Mouse (Mus musculus): ENCODE data around the gene Rcan1.
"Not testable (repeated sequence)": the region's sequence is repeated elsewhere in the genome, so short reads cannot be mapped to it uniquely, and the experiment has no call there.

Rcan1 gene

DNA sequence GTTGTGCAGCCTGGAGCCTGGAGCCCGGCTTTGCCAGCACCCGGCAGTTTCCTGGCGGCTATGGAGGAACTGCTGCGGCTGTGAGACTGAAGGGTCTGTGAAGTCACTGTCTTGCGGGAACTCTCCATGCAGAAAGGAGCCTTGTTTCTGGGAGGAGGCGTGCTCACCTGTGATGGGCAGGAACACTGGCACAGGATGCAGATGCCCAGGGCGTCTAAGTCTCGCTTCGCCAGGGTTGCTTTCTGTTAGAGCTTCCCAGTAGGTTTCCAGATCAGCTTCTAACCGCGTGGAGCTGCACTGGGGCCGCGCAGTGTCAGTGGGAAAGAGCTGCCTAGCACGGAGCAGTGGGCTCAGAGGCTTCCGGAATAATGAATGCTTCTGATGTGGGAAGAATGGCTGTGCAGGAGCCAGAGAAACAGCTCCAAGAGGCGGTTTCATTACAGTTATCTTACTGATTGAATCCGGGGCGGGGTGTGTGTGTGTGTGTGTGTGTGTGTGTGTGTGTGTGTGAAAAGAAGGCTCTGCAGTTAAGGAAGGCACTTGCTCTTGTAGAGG, 35.2 kb downstream of the Rcan1 start:
- no peak for DNase-seq (ENCODE audit: low read depth, low spot score)

DNA sequence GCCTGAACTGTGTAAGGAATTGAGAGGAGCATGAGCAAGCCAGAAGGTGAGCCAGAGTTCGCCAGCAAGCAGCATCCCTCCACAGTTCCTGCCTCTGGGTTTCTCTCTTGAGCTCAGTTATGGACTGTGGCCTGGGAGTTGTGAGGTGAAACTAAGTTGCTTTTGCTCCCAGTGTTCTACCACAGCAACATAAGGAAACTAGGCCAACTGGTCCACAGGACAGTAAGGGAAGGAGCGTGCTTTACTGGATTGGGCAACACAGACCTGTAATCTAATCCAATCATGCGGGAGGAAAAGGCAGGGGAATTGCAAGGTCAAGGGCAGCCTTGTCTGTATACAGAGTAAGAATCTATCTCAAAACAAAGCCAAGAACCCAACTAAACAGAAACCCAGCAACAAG, 37.5 kb downstream of the Rcan1 start:
- no peak for DNase-seq (ENCODE audit: low read depth, low spot score)

DNA sequence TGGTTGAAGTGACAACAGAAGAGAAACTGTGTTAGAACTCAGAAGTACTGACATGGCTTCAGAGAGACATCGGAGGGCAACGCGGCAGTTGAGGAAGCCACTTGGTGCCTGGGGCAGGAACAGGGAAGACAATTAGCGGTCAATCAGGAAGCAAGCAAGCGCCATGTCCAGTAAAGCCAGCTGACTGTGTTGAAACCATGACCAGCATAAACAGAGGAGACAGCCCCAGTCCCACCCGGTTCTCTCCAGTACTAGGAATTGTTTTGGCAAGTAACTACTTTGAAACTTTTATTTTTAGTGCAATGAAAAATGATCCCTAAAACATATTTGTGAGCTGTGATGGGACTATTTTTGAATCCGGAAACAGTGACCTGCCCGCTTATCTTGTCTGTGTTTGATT, 39.9 kb downstream of the Rcan1 start:
- DNase-seq (ENCODE audit: low read depth, low spot score) = no peak

DNA sequence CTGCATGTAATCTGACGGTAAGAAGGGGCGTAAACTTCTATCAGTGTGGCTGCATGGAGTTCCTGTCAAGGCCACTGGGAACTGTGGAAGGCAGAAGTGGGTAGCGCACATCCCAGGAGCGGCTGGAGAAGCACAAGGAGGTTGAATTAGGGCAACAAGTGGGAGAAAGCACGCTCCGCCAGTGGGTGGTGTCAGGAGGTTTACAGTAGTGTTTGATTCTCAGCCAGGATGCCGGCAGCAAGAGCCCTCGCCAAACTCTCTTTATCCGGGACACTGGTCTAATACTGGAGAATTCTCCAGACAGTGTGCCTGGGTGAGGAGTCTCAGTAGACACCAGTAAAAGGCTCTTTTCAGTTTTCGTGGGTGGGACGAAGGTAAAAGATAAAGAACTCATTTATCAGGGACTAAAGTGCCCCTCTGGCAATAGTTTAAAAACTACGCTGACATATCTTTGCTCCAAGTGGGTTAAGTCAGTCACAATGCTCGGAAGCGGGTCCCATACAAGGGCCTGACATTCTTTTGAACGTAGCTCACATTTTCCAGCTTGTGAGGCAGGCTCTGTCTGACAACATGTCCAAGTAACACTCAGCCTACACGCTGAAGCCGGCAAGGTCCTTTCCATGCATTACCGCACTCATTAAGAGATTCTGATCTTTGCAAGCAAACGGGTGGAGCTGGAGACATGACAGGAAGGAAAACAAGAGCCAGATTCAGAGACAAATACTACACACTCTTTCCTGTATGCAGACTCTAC, 42.3 kb downstream of the Rcan1 start:
- no peak for DNase-seq (ENCODE audit: low read depth, low spot score)

DNA sequence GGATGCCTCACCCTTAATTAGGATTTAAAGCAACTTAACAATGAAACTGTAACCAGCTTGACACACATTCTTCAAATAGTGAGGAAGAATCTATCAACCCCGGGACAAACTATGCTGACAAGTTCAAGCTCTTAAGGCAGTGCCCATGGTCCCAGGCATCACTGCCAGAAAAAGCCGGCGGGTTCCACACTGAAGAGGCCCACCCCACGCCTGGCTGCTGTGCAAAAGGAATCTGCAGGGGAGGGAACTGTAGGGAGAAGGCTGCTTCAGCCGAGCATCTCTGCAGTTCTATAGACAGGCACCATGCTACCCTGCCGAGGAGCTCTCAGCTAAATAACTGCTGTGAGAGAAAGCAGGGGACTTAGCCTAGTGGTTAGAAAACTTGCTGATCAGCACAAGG, 44.0 kb downstream of the Rcan1 start:
- DNase-seq (ENCODE audit: low read depth, low spot score) = no peak

DNA sequence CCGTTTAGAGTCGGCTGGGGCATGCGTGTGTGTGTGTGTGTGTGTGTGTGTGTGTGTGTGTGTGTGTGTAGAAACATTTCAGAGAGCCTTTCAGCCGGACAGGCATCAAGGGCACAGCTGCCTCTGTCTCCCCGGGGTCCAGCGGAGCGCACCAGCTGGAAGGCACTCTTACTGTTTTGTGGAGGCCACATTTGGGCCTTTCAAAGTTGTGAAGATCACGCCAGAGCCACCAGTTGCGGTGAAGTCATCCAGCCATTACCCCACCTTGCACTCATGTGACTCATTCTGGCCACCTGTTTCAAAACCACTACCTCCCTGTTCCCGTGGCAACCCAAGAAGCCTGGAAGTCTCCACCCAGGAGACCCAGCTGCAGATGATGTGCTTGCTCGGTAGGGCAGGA, 44.8 kb downstream of the Rcan1 start:
- DNase-seq (ENCODE audit: low read depth, low spot score) = no peak

DNA sequence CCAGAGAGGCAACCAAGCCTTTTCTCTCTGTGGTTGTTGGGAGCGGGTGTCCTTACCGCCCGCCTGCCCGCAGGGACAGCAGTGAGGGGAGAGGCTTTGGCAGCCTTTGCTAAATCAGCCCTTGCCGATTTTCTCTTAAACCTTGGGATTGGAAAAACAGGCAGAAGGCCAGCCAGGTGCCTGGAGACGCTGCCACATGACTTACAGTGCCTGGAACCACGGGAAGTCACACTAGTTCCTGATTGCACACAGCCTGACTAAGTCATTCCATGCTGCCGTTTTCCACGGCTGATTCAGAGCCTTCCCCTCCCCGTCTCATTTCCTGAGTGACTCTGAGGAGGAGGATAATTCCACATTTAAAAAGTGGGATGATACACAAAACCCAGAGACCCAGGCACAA, 47.3 kb downstream of the Rcan1 start:
- DNase-seq (ENCODE audit: low read depth, low spot score) = no peak

DNA sequence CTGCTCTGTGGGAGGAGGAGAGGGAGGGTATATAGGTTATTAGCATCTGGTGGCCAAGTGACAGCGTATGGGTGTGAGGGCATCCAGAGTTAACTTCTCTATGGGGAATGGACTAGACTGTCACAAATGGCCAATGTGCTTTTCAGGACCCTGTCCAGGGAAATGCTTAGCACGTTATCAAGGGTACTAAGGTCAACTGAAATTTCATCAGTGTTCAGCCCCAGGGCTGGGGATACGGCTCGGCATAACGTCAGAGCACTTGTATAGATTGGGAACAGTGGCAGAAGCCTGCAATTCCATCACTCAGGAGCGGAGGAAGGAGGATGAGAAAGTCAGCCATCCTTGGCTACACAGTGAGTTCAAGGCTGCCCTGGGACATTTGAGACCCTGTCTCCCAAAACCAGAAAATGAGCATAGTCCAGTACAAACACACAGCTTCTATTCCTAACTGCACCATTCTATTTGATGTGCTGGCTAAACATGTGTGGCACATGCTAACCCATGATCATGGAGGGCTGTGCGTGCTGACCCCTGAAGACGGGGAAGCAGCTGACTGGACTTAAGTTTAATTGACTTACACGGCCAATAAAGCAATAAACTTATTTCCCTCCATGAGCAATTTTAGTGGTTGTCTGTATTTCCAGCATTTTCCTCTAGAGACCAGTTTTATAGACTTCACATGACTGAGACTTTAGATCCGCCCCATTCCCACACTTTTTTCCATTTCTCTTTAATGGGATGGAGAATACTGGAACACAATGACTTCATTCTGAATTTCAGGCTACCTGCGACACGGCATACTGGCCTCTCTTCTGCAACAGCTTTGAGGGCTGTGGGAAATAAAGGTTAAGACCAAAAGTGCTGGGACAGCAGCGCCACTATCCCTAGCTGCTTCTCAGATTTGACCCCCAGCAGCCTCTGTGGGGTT, 48.0 kb downstream of the Rcan1 start:
- DNase-seq (ENCODE audit: low read depth, low spot score) = no peak

DNA sequence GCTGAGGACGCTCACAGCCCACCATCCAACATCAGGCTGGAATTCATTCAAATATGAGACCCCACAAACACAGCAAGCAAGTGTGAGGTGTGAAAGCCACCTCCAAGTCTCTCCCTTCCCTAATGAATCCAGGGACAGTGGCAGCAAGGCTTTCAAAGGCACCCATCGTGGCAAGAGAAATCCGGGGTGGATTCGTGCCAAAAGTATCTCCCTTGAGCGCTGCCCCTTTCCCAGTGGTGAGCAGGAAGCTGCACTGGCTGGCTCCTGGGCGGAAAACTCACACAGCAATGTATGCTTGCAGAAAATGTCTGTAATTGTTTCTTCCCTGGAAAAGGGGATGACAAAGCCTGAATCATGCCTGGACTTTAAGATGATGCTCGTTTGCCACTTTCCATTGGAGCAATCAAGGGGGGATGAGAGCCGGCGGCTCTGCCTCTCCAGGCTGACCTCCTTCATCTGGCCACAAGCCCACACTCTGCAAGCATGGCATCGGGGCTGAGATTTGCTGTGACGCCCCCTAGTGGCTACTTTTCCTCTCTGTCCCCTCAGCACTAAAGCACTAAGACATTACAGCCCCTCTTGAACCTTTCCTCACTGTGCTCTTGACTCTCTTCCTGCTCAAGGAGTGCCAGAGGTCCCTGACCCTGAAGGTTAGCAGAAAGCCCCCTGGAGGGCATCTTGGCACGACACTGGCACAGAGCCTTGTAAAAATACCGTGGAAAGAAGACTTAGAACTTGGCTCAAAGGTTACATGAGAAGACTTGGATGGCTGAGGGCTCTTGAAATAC, 49.3 kb downstream of the Rcan1 start:
- no peak for DNase-seq (ENCODE audit: low read depth, low spot score)

DNA sequence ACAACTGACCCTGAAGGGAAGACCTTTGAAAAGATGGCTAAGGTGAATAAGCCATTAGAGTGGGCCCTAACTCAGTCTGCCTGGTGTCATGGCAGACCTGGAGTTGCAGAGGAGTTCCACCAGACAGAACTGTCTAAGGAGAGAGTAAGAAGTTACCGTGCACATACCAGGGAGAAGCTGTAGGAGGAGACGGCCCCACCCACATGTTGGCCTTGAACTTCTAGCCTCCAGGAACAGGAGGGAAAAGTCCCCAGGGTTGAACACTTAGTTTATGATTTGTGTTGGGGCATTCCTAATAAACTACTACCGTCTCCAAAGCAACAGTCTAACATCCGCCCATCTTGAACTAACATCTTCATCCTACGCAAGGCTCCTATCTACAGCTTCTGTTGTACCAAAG, 50.0 kb downstream of the Rcan1 start:
- DNase-seq (ENCODE audit: low read depth, low spot score) = no peak

DNA sequence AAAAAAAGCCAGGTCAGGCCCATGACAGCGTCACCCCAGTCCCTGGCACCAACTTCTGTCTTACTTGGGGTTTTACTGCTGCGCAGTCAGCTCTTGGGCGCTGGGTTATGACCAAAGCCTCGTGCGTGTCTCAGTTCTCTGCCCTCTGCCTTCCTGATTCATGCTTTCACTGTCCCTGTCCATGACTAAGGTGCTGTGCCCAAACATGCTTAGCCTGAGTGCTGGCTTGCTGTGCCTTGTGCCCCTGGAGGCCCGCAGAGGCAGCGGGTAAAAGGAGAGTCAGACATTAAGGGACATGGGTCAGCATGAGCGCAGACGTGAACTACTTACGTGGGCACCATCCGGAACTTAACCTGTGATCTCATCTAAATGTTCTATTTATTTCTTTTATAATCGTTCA, 51.6 kb downstream of the Rcan1 start:
- DNase-seq (ENCODE audit: low read depth, low spot score) = no peak

DNA sequence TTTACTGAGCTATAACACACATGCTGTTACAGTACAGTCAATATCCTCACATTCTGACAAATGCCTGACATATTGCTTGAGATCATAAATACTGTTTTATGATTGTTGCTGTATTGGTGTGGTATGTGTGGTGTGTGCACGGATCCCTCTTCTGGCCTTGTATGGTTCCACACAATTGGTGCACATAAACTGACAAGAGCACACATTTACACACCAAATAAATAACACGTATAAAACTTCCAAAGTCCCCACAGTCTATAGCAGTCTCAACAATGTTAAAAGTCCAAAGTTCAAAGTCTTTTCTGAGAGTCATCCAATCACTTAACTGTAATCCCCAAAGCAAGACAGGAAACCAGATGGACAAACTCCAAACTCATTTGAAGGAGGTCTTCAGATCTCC, 53.4 kb downstream of the Rcan1 start:
- DNase-seq (ENCODE audit: low read depth, low spot score) = no peak

DNA sequence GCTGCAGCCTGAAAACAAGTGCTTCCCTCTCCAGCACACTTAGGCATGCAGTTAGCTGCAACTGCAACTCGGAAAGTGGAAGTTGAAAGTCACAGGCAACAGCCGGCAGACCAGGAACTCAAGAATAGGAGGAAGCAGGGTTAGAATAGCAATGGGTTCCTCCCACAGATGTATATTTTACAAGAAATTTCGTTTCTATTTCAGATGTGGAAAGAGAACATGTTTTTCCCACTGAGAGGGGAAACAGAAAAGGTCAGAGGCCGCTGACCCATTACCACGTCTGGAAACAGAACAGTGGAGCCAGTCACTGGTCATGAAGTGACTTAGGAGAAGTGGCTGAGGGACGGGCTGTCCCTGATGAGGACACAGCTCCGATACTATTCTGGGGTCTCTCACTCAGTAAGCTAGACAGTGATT, 55.0 kb downstream of the Rcan1 start:
- DNase-seq (ENCODE audit: low read depth, low spot score) = no peak

DNA sequence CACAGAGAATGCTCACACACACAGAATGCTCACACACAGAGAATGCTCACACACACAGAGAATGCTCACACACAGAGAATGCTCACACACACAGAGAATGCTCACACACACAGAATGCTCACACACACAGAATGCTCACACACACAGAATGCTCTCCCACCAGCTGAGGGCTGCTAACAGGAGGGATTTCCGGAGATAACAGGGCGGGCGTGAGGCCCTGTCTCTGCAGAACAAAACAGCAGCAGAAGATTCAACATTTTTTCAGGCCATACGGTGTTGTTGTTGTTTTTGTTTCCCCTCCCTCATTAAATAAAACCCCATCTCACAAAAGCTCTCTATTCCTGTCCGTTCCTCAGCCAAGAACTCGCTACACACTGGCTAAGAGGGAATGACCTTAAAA, 55.6 kb downstream of the Rcan1 start:
- DNase-seq (ENCODE audit: low read depth, low spot score) = not testable (repeated sequence)

DNA sequence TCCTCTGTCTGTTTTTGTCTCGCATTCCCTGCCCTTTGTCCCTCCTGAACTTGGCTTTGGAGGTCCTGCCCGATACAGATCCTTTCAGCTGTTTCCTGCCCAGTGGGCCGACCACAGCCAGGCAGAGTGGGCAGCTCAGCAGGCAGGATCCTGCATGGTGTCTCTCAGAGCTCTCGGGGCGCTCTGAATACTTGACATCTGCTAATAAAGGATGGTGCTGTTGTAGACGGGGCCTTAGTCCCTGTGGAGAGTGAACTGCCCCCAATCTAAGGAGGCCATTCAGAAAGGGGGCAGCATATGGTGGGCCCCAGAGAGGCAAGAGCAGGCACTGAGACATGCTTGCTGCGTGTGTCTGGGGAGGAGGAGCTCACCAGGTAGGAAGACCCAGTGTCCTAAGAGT, 57.8 kb downstream of the Rcan1 start:
- no peak for DNase-seq (ENCODE audit: low read depth, low spot score)

DNA sequence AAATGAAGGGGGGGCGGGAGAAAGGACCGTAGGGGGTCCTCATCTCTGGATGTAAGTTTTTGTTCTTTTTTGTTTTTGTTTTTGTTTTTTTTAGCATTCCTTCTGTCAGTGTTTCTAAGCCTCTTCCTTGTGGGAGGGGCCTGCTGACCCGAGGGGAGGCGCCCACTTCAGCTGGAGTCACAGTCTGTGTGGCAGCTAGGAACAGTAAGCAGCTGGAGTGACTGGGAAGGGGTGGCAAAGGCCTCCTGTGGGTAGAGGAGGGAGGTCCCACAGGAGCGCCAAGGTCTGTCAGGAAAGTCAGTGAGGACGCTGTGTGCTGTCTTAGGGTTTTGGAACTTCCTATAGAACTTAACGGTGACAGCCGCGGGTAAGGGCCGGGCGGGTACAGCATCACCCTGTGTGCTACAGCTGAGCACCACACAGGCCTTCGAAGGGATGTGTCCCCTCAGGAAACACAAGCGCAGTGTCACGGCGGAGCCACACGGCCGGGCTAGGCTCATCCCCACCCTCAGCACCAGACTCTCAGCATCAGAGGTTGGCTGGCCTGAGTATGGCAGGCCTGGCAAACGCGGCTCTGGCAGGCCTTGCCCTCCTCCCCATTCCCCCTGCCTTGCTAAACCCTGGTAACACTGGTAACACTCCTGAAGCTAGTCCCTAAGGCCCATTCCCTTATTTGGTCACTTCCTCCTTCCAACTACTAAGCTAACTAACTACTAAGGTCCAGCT, 58.5 kb downstream of the Rcan1 start:
- DNase-seq (ENCODE audit: low read depth, low spot score) = no peak

DNA sequence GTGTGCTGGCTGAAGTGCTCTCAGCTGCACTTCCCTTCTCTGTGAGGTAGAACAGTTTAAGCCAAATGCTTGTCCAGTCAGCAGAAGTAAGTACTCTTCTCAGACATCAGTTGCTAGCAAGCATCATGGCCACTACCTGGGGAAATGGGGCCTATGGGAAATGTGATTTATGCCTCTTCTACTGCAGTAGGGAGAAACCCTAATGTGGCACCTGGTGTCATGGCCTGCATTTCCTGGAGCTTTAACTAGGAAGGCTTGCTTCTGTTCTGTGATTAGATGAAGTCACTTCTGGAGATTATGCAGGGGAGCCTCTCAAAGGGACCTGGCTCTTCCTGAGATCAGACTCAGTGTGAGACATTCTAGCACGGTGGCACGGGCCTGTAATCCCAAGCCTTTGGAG, 60.3 kb downstream of the Rcan1 start:
- DNase-seq (ENCODE audit: low read depth, low spot score) = no peak

DNA sequence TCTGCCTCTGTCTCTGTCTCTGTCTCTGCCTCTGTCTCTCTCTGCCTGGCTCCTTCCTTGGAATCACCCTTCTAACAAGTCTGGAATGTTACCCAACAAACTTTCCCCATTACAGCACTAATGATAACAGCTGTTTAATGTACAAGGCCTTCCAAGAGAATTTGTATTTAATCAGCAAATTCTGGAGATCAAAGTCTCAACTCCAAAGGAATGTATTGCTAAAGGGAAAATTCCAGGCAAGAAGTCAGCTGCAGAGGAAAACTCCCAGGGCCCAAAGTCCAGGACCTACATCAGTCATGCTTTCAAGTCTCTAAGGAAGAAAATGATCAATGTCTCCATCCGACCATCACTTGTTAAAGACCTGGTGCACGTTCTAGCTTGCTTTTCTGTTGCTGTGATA, 62.8 kb downstream of the Rcan1 start:
- DNase-seq (ENCODE audit: low read depth, low spot score) = no peak

DNA sequence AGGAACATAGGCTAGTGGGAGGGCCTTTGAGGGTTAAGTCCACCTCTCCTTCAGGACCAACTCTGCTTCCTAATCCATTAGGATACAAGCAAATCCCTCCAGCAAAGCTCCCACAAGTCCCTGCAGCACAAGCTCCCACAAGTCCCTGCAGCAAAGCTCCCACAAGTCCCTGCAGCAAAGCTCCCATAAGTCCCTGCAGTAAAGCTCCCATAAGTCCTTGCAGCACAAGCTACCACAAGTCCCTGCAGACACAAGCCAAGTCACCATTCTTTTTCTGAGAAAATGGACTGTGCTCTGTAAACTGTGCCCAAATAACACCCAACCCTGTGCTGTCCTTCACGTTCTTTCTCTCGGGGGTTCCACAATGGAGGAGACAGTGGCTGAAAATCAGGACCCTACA, 66.5 kb downstream of the Rcan1 start:
- no peak for DNase-seq (ENCODE audit: low read depth, low spot score)

DNA sequence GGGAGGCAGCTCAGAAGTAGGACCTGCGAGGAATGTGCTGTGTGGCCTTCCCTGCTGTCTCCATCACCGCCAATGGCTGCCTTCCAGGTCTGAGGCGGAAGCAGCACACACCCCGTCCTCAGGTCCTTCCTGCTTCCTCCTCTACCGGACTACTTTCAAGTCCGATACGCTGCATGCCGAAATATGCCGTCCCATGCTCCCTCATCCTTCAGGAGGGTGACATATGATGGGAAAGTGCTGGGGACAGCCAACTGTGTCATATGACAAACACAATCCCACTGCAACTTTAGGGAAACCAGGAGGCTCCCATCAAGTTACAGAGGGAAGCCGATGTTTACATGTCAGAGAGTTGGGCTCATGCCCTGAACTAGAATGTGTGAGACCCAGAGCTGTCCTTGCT, 67.6 kb downstream of the Rcan1 start:
- DNase-seq (ENCODE audit: low read depth, low spot score) = no peak

DNA sequence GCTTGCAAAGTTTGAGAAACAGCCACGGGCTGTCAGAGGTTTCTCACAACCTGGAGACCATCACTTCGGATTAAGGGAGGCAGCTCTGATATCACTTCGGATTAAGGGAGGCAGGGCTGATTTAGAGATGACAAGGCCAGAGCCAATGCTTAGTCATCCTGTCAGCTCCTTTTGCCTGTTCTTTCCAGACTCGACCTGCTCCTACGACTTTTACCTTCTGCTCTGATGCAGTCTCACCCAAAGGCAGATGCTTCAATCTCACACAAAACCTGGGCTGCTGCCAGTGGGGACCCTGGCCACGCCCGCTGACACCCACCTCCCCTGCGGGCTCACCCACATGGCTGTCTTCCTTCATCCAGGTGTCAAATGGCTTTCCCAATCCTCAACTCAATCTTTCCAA, 68.5 kb downstream of the Rcan1 start:
- no peak for DNase-seq (ENCODE audit: low read depth, low spot score)

Data from CD4-positive helper T cell, adult 2 months (primary cell).